Mouse (Mus musculus): ENCODE results near the gene Xpo6. TPM values are rescaled to one million over a fixed set of nuclear protein-coding genes. Genes with fewer than 3 reads are reported as not detected.

The Xpo6 gene
- polyA plus RNA-seq, 1 experiment from 2014 or later = 67.5 TPM

GRCm38 (mm10) chr7:126109898-126110297, 90.4 kb downstream of the Xpo6 start:
- ATAC-seq (ENCODE audit: insufficient read depth) = no peak
- WGBS = 61% methylated on average over 3 of the region's 3 CpGs
- Histone ChIP-seq H3K9me3 (ENCODE audit: low read depth, low read length) (no peaks in the 10 kb centered on the region), H3K36me3 (ENCODE audit: insufficient read depth) (peaks cover 87% of the 10 kb centered on the region), H3K27me3 (ENCODE audit: insufficient read depth, low read length) (no peaks in the 10 kb centered on the region), H3K9ac (no peak overlapping the region), H3K4me2 (no peak overlapping the region), H3K4me1 (ENCODE audit: insufficient read depth) (no peaks in the 10 kb centered on the region), H3K27ac (ENCODE audit: low read depth) (no peak overlapping the region), H3K4me3 (ENCODE audit: low read depth, low read length) (no peak overlapping the region)
- no peak for TF ChIP-seq CTCF (IDR thresholded peaks at IDR 0.05; ENCODE audit: low read depth)
- DNase-seq = peak; percentile 29

GRCm38 (mm10) chr7:126100440-126100839, 99.9 kb downstream of the Xpo6 start:
- 76% methylated on average over 11 of the region's 11 CpGs for WGBS
- DNase-seq = no peak
- ATAC-seq (ENCODE audit: insufficient read depth) = no peak
- no peaks in the 10 kb centered on the region for H3K27me3 ChIP-seq (ENCODE audit: insufficient read depth, low read length)
- no peak for TF ChIP-seq CTCF (IDR thresholded peaks at IDR 0.05; ENCODE audit: low read depth)
- no peak overlapping the region for H3K27ac ChIP-seq (ENCODE audit: low read depth)
- H3K4me1 ChIP-seq (ENCODE audit: insufficient read depth) = no peaks in the 10 kb centered on the region
- H3K4me3 ChIP-seq (ENCODE audit: low read depth, low read length) = no peak overlapping the region
- H3K9me3 ChIP-seq (ENCODE audit: low read depth, low read length) = no peaks in the 10 kb centered on the region
- peaks cover 70% of the 10 kb centered on the region for H3K36me3 ChIP-seq (ENCODE audit: insufficient read depth)
- no peak overlapping the region for H3K4me2 ChIP-seq
- H3K9ac ChIP-seq = no peak overlapping the region

GRCm38 (mm10) chr7:126099835-126100234, 100.5 kb downstream of the Xpo6 start:
- Histone ChIP-seq H3K4me3 (ENCODE audit: low read depth, low read length) (no peak overlapping the region), H3K9me3 (ENCODE audit: low read depth, low read length) (no peaks in the 10 kb centered on the region), H3K9ac (no peak overlapping the region), H3K27ac (ENCODE audit: low read depth) (no peak overlapping the region), H3K36me3 (ENCODE audit: insufficient read depth) (peaks cover 64% of the 10 kb centered on the region), H3K27me3 (ENCODE audit: insufficient read depth, low read length) (no peaks in the 10 kb centered on the region), H3K4me2 (no peak overlapping the region), H3K4me1 (ENCODE audit: insufficient read depth) (no peaks in the 10 kb centered on the region)
- 84% methylated on average over 2 of the region's 2 CpGs for WGBS
- TF ChIP-seq CTCF (IDR thresholded peaks at IDR 0.05; ENCODE audit: low read depth) = no peak
- ATAC-seq (ENCODE audit: insufficient read depth) = no peak
- no peak for DNase-seq

GRCm38 (mm10) chr7:126099163-126099775, 101.0 kb downstream of the Xpo6 start:
- no peak for TF ChIP-seq CTCF (IDR thresholded peaks at IDR 0.05; ENCODE audit: low read depth)
- Histone ChIP-seq H3K4me2 (no peak overlapping the region), H3K36me3 (ENCODE audit: insufficient read depth) (peaks cover 58% of the 10 kb centered on the region), H3K27ac (ENCODE audit: low read depth) (no peak overlapping the region), H3K27me3 (ENCODE audit: insufficient read depth, low read length) (no peaks in the 10 kb centered on the region), H3K9ac (no peak overlapping the region), H3K9me3 (ENCODE audit: low read depth, low read length) (no peaks in the 10 kb centered on the region), H3K4me3 (ENCODE audit: low read depth, low read length) (no peak overlapping the region), H3K4me1 (ENCODE audit: insufficient read depth) (no peaks in the 10 kb centered on the region)
- no peak for DNase-seq
- 93% methylated on average over 7 of the region's 7 CpGs for WGBS
- ATAC-seq (ENCODE audit: insufficient read depth) = no peak

GRCm38 (mm10) chr7:126097219-126097915, 102.9 kb downstream of the Xpo6 start:
- peaks cover 42% of the 10 kb centered on the region for H3K36me3 ChIP-seq (ENCODE audit: insufficient read depth)
- 0 out of 2 replicates have a peak overlapping the region, but pooled peaks have one; percentile 12 for H3K27ac ChIP-seq (ENCODE audit: low read depth)
- H3K4me1 ChIP-seq (ENCODE audit: insufficient read depth) = no peaks in the 10 kb centered on the region
- no peak overlapping the region for H3K4me2 ChIP-seq
- 68% methylated on average over 7 of the region's 9 CpGs for WGBS
- H3K27me3 ChIP-seq (ENCODE audit: insufficient read depth, low read length) = no peaks in the 10 kb centered on the region
- no peak overlapping the region for H3K9ac ChIP-seq
- H3K4me3 ChIP-seq (ENCODE audit: low read depth, low read length) = no peak overlapping the region
- no peak for TF ChIP-seq CTCF (IDR thresholded peaks at IDR 0.05; ENCODE audit: low read depth)
- peak; percentile 12; the same call in 1 of the 2 replicates for ATAC-seq (ENCODE audit: insufficient read depth)
- no peak for DNase-seq
- no peaks in the 10 kb centered on the region for H3K9me3 ChIP-seq (ENCODE audit: low read depth, low read length)

GRCm38 (mm10) chr7:126096596-126096995, 103.7 kb downstream of the Xpo6 start:
- Histone ChIP-seq H3K4me2 (no peak overlapping the region), H3K9ac (no peak overlapping the region), H3K36me3 (ENCODE audit: insufficient read depth) (peaks cover 34% of the 10 kb centered on the region), H3K27ac (ENCODE audit: low read depth) (no peak overlapping the region), H3K4me1 (ENCODE audit: insufficient read depth) (no peaks in the 10 kb centered on the region), H3K4me3 (ENCODE audit: low read depth, low read length) (no peak overlapping the region), H3K9me3 (ENCODE audit: low read depth, low read length) (no peaks in the 10 kb centered on the region), H3K27me3 (ENCODE audit: insufficient read depth, low read length) (no peaks in the 10 kb centered on the region)
- ATAC-seq (ENCODE audit: insufficient read depth) = no peak; the same call in 1 of the 2 replicates
- TF ChIP-seq CTCF (IDR thresholded peaks at IDR 0.05; ENCODE audit: low read depth) = no peak
- 56% methylated on average over 5 of the region's 5 CpGs for WGBS
- peak; percentile 45 for DNase-seq

GRCm38 (mm10) chr7:126094738-126095137, 105.6 kb downstream of the Xpo6 start:
- no peak; the same call in 1 of the 2 replicates for ATAC-seq (ENCODE audit: insufficient read depth)

More at GRCm38 (mm10) chr7:126094738-126095137, 105.6 kb downstream of the Xpo6 start:
- no peak overlapping the region for H3K4me2 ChIP-seq
- no peak overlapping the region for H3K27ac ChIP-seq (ENCODE audit: low read depth)
- peaks cover 20% of the 10 kb centered on the region; the same call in 1 of the 2 replicates for H3K36me3 ChIP-seq (ENCODE audit: insufficient read depth)
- 88% methylated on average over 5 of the region's 5 CpGs for WGBS
- no peak overlapping the region for H3K4me3 ChIP-seq (ENCODE audit: low read depth, low read length)
- no peaks in the 10 kb centered on the region for H3K4me1 ChIP-seq (ENCODE audit: insufficient read depth)
- DNase-seq = no peak
- no peak for TF ChIP-seq CTCF (IDR thresholded peaks at IDR 0.05; ENCODE audit: low read depth)
- no peak overlapping the region for H3K9ac ChIP-seq
- H3K27me3 ChIP-seq (ENCODE audit: insufficient read depth, low read length) = no peaks in the 10 kb centered on the region
- peaks cover 4% of the 10 kb centered on the region; the same call in 1 of the 2 replicates for H3K9me3 ChIP-seq (ENCODE audit: low read depth, low read length)

Data from lung, embryonic 14.5 days (tissue).